Mouse (Mus musculus) mouse embryonic stem cell (cell line): ENCODE measurements around the gene Cmip.

Experiments used
- in situ Hi-C, 2 experiments: fragments of 300-500 bp; cut with MboI; formaldehyde crosslinking; loops; 1 replicate in 1 of 2; 3 replicates in 1 of 2; pipeline ENCODE4 v1.14.3; 2019 to 2020; ENCODE audit warnings: low sequenced_read_pairs in 2 of 2, low pct_unique_long_range_greater_than_20kb in 1 of 2, mixed read lengths in 1 of 2; ENCODE audit not compliant: unreplicated experiment in 1 of 2

Cmip gene

GRCm38 (mm10) chr8:117257029-117257820 is at the start of gene Cmip:
Gene Cmip (plus strand): TSS chr8:117257064.
- in situ Hi-C loops, result no loop called here

DNA sequence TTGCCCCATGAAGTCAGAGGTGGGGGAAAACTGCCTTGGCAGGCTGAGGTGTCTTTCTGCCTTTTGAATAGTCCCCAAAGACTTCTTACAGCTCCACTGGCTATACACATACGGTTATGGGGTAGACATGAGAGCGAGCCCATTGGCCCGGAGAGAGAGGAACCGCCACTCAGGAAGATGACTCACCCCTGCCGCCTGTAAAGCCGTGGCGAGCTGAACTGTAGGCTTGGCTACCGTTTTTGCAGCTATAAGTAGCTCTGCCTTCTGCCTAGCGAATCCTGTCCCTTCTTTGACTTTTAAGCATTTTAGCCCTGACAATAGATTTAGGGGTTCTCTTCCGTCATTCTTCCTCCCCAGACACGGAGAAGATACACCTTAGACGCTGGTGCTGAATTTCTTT is 47.7 kb upstream of the Cmip start:
- in situ Hi-C loops, result no loop called here

GRCm38 (mm10) chr8:117212100-117212499 is 44.8 kb upstream of the Cmip start:
- in situ Hi-C loops, result loop anchor here in 1 of 2 experiments (10.0 kb wide), 1 partner anchor 263 kb away; no protein-coding TSS in a partner anchor

- in situ Hi-C loops, result loop anchor here in 1 of 2 experiments (10.0 kb wide), 1 partner anchor 257 kb away; no protein-coding TSS in a partner anchor
These were observed 39.1 kb upstream of the Cmip start for GRCm38 (mm10) chr8:117217724-117218123.

DNA sequence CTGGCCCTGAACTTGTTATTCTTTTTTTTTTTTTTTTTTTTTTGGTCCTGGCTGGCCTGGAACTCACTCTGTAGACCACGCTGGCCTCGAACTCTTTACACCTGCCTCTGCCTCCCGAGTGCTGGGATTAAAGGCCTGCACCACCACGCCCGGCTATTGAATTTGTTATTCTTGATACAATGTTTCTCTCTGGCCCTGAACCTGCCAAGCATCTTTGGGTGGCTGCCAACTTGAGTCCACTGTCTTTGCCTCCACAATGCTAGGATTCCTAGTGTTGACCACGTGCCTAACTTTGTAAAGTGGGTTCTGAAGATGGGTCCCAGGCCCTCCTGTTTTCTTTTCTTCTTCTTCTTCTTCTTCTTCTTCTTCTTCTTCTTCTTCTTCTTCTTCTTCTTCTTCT is 34.5 kb upstream of the Cmip start:
- in situ Hi-C loops, result no loop called here

GRCm38 (mm10) chr8:117224630-117225029 is 32.2 kb upstream of the Cmip start:
- in situ Hi-C loops, result no loop called here

DNA sequence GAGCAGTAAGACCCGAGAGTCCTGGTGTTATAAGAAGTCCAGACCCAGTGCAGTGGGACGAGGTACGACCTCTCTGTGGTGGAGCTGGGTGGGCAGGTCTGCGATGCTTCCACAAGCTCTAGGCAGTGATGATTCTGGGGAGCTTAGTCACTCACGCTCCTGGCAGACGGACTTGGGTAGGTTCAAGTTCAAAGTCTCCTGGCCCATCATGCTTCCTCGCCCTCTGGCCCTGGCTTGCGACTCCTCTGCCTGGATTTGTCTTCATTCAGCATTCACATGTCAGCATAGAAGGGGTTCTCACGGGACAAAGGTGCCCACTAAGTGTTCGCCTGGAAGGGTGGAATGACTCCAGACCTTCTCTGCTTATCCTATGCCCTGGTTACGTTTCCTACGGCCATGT is 30.6 kb upstream of the Cmip start:
- in situ Hi-C loops, result no loop called here

- in situ Hi-C loops, result no loop called here
These were observed 29.5 kb upstream of the Cmip start for GRCm38 (mm10) chr8:117227339-117227738.

DNA sequence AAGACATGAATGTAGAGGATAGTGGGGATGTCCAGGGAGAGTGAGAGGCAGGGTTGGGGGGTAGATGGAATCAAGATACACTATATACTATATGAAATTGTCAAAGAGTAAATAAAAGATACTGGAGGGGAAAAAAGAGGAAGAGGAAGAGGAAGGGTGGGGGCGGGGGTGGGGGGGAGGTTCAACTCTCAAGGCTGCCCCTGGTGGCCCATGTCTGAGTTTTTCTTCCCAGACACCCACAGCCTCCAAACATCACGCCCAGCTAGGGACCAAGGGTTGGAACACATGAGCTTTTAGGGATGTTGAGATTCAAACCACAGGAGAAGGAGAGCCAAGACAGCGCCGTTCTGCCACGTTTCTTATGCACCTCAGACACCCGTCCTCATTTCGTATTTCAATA is 23.7 kb upstream of the Cmip start:
- in situ Hi-C loops, result loop anchor here in 1 of 2 experiments (5.0 kb wide), 1 partner anchor 239 kb away; no protein-coding TSS in a partner anchor

GRCm38 (mm10) chr8:117236531-117236930 is 20.3 kb upstream of the Cmip start:
- in situ Hi-C loops, result no loop called here

GRCm38 (mm10) chr8:117240326-117240725 is 16.5 kb upstream of the Cmip start:
- in situ Hi-C loops, result no loop called here

DNA sequence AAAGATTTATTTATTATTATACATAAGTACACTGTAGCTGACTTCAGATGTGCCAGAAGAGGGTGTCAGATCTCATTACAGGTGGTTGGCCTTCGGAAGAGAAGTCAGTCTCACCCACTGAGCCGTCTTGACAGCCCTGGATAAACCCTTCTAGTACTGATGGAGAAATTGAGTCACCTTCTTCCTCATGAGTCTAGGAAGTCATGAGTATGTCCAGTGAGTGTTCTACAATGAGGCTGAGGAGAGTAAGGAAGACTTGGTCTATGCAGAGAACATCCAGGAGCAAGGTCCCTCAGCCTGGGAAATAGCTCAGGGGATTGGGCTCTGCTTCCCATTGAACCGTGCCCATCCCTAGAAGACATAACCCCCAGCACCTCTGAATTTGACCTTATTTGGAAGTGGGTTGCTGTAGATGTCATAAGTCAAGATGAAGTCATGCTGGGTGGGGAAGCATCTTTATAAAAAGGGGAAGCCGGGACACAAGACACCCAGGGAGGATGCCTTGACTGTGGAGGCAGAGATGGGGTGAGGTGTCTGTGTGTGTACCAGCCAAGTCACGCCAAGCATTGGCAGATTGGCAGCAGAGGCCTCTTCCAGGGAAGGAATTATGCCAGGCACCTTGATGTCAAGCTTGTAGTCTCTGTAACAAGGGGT is 15.9 kb upstream of the Cmip start:
- in situ Hi-C loops, result no loop called here

DNA sequence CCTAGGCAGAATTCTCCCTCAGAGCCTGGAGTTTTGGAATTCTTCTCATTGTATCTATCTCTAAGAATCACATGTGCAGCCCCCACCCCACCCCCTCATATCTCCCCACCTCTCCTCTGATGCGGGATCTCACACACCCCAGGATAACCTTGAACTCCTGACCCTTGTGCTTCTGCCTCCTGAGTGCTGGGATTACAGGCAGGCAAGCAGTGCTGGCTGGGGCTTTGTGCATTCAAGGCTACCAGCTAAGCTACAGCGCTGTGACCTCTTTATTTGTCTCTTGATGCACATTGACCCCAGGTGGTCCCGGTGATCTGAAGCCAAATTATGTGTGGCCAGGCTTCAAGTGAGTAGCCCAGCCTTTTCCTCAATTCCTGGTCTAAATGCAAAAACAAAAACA is 15.0 kb upstream of the Cmip start:
- in situ Hi-C loops, result no loop called here

DNA sequence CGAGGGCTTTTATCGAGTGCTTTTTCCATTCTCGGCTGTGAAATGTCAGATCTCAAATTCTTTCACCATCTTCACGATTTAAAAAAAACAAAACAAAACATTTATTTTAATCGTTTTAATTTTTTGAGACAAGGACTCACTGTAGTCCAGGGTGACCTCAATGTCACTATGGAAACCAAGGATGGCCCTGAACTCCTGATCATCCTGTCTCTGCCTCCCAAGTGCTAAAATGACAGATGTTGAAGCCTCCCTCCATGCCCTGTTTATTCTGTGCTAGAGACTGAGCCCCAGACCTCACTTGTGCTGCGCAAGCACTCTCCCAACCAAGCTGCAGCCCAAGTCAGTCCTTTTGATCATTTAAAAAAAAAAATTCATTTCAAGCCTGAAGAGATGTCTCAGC is 14.6 kb upstream of the Cmip start:
- in situ Hi-C loops, result no loop called here

DNA sequence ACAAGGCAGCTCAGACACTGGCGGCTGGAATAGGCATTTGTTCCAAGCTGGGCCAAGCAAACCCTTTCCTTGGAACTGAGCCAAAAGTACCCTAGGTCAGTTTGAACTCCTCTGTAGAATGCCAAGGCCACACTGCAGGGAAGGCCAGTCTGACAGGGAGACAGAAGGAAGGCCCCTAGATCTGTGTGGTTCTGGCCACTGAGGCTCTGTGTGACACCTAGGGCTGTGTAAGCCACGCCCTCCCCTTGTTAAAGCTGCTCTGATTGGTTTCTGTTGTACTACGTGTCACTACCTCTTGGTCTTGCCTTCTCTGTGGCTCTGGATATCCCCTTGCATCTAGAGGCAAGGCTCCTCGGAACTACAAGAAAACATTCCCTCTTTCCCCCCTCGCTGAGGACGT is 12.3 kb upstream of the Cmip start:
- in situ Hi-C loops, result no loop called here

- in situ Hi-C loops, result no loop called here
These were observed 8.5 kb upstream of the Cmip start for GRCm38 (mm10) chr8:117248341-117248740.

GRCm38 (mm10) chr8:117251086-117251681 is 5.7 kb upstream of the Cmip start:
- in situ Hi-C loops, result no loop called here

DNA sequence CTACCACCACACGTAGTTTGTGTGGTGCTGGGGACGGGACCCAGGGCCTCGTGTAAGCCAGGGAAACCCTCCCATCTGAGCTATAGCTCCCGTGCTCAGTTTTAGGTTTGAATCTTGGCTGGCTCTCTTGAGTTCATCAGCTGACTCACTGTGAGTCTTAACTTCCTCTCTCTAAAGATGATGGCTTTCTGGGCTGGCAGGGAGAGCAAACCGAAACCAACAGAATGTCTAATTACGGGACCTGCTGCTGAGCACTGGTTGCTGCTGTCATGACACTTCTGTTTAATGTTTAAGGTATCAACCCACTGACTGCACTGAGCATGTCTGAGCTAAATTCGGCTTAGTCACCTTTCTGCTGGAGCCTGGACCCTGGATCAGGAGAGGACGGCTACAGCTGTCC is 4.2 kb upstream of the Cmip start:
- in situ Hi-C loops, result no loop called here

DNA sequence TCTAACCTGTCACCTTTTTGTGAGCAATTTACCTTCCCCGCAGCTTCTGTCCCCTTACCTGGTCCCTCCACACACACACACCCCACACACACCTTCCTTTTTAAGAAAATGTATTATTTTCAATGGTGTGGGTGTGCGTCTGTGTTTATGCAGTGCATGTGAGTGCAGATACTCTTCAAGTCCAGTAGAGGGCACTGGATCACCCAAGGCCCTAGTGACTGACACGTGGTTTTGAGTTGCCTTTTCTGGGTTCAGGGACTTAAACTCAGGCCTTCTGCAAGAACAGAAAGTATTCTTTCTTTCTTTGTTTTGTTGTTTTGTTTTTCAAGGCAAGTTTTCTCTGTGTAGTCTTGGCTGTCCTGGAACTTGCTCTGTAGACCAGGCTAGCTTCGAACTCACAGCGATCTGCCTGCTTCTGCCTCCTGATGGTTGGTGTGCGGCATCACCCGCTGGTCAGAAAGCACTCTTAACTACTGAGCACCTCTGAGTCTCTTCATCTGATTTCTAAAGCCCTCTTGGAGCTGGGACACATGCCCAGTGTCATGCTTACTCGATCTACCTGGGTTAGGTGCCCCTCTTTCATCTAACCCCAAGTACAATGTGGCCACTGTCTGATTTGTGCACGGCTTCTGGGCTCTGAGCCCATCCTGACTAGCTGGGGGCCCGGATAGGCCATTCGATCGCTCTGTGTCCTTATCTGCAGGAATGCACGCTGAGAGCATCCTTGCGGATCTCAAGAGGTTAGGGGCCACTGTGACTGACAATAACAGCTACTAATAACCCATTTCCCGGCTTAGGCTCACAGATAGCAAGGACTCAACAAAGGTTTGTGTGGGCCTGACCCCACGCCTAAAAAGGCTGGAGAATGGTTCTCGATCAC is 3.2 kb upstream of the Cmip start:
- in situ Hi-C loops, result no loop called here
